Mouse (Mus musculus): Measurements from ENCODE around the gene Klhdc2.

Klhdc2 gene

DNA sequence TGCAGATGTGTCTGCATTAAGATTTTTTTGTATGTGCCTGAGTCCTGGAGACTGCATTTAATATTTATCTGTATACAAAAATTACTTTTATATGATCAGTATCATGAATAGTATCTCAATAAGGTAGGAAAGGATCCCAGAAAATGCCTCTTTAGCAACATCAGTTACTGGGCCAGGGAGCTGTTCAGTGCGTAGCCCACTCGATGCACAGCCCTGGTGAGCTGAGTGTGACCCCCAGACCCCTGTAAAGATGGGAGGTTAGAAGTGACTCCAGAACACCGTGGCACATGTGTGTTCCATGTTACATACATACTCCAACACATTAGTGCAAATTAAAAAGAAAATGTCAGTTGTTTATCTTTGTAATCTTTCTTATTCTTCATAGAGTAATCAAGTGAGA, 3.4 kb downstream of the Klhdc2 start:
- in situ Hi-C loops (cut with MboI; ENCODE audit: low sequenced_read_pairs), result no loop called here

DNA sequence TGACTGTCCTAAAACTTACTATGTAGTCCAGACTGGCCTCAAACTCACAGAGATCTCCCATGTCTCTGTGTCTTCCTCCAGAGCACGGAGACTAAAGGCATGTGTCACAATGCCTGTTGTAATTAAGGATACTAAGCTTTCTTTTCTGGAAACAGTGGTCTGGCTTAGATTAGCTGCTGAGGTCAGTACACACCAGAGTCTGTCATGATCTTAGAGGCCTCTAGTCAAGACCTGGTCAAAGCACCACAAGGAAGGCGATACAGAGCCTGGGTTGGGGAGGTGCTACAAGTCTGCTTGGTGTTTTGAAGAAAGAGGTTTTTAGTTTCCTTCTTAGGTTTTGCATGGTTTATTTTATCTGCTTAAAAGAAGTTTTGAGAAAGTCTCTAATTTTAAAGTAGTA, 3.9 kb downstream of the Klhdc2 start:
- in situ Hi-C loops (cut with MboI; ENCODE audit: low sequenced_read_pairs), result no loop called here

DNA sequence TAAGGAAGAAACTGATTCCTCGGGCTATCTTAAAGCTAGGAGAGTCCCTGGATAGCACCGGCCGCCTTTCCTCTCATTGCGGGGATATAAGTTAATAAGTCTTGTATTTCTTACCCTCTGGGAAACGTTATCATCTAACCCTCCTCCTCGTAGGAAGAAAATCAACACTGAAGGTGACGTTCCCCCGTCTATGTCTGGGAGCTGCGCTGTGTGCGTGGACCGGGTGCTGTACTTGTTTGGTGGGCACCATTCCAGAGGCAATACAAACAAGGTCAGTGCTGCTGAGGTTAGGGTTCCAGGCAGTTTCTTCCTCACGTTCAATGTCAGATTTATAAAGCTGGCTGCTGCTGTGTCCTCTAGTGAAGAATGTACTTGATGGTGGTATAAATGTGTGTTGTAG, 5.7 kb downstream of the Klhdc2 start:
- in situ Hi-C loops (cut with MboI; ENCODE audit: low sequenced_read_pairs), result no loop called here

DNA sequence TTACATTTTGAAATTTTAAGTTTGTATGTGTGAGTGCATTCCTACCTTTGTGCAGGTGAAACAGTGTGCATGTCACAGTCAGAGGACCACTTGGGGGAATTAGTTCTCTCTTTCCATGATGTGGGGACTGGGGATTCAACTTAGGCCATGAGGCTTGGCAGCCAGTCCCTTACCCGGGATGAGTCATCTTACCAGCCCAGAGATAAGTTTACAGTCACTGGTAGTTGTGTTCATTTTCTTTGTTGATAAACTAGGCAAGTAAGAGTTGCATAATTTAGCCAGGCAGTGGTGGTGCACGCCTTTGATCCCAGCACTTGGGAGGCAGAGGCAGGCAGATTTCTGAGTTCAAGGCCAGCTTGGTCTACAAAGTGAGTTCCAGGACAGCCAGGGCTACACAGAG, 7.6 kb downstream of the Klhdc2 start:
- in situ Hi-C loops (cut with MboI; ENCODE audit: low sequenced_read_pairs), result no loop called here

DNA sequence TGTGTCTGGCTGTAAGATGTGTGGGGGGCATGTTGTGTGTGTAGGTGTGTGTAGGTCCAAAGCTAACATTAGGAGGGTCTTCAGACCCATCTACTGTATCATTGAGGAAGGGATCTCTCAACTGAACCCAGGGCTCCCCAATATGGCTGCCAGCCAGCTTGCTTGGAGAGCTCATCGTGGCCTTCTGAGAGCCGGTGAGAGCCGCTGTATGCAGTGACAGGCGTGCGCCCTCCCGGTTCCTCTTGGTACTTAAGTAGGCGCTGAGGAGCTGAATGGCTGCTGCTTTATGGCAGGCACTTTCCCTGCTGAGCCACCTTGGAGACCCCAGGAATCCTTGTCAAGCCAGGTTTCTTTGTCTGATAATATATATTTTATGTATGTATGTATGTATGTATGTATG, 9.9 kb downstream of the Klhdc2 start:
- in situ Hi-C loops (cut with MboI; ENCODE audit: low sequenced_read_pairs), result no loop called here

DNA sequence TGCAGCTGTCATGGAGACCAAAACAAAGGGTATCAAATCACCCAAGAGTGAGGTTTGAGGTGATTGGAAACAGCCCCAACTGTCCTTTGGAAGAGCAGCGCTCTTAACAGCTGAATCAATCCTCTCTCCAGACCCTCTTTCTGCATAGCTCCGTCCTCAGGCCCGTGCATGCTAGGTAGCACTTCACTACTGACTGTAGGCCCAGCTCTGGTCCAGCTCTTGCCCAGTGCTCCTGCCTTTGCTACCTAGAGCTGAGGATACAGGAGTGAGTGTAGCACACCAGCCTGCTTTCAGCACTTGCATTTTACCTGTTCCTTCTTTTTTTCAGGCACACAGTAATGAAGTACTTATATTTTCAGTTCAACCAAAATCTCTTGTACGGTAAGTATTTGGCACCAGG, 13.2 kb downstream of the Klhdc2 start:
- in situ Hi-C loops (cut with MboI; ENCODE audit: low sequenced_read_pairs), result no loop called here

DNA sequence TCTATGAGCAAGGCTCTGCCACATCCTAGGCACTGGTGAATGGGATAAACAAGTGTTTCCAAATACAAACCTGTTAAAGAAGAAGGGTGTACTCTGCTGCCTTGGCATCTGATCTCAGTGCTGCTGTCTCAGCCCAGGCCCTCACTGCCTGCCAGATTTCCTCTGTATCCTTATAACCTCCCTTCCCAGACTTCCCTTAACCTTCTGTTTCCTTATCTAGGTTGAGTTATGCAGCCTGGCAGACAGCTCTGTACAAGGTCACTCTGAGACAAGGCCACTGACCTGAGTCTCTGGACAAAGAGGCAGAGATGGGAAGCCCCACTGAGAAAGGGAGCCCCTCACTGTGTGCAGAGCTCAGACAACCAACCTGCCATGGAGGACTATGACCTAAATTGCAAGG, 21.9 kb downstream of the Klhdc2 start:
- in situ Hi-C loops (cut with MboI; ENCODE audit: low sequenced_read_pairs), result no loop called here

DNA sequence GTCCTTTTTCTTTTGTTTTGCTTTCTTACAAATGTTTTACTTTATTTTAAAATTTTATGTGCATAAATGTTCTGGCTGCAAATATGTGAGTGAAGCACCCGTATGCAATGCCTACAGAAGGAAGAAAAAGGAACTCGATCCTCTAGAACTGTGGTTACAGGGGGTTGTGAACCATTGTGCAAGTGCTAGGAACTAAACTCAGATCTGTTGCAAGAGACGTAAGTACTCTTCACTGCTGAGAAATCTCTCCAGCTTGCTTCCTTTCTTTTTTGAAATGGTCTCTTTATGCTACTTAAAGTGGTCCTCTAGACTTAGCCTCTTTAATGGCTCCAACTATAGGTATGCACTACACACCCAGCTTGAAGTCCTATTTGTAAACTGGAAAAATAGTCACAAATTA, 34.7 kb downstream of the Klhdc2 start:
- in situ Hi-C loops (cut with MboI; ENCODE audit: low sequenced_read_pairs), result no loop called here

DNA sequence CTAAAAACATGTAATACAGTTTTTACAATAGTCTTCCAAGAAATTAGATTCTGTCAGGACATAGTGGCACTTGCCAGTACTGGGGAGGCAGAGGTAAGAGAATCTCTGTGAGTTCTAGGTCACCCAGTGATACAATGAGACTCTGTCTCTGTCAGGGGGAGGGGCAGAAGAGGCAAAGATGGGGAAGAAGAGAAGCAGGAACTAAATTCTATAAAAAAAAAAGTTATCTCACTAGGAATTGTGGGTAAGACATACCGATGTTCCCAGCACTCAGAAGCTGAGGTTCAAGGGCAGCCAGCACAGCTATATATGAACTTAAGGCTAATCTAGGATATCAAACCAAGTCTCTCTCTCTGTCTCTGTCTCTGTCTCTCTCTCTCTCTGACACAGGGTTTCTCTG, 35.7 kb downstream of the Klhdc2 start:
- in situ Hi-C loops (cut with MboI; ENCODE audit: low sequenced_read_pairs), result no loop called here

DNA sequence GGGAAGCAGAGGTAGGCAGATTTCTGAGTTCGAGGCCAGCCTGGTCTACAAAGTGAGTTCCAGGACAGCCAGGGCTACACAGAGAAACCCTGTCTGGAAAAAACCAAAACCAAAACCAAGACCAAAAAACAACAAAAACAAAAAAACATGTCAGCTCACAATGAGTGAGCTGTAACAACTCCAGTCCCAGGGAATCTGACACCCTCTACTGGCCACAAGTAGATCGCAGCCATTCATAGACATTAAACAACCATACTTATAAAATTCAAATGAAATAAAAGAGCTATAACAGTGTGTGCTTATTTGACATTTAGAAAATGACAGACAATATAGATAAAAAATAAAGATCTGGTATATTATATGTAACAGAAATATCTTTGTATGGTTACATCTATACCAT, 37.1 kb downstream of the Klhdc2 start:
- in situ Hi-C loops (cut with MboI; ENCODE audit: low sequenced_read_pairs), result no loop called here

DNA sequence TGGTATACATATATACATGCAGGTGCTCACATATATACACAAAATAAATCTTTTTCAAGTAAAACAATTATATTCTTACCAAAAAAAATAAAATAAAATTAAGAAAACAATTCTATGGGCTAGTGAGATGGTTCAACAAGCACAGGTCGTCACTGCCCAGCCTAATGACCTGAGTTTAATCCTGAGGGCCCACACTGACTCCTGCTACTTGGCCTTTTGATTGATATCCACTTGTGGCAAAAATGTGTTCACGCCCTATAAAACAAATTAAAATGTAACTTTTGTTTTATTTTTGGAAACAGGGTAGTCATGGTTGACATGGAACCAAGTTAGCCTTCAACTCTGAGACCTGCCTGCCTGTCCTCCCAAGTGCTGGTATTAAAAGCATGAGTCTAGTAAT, 53.4 kb downstream of the Klhdc2 start:
- in situ Hi-C loops (cut with MboI; ENCODE audit: low sequenced_read_pairs), result loop anchor here (25.0 kb wide), 2 partner anchors 237 to 337 kb away; partner anchors contain the start of genes Sos2 and Vcpkmt

DNA sequence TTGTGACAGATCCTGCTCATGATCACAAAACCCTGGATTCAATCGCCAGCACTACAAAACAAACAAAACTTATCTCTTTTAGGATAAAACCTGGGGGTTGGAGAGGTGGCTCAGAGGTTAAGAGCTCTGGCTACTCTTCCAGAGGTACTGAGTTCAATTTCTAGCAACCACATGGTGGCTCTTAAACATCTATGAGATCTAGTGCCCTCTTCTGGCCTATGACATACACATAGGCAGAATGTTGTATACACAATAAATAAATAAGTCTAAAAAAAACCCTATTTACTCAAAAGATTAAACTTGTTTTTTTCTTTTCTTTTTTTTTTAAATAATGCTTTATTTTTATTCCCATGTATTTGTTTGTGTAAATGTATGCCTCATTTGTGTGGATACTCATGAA, 55.2 kb downstream of the Klhdc2 start:
- in situ Hi-C loops (cut with MboI; ENCODE audit: low sequenced_read_pairs), result loop anchor here (25.0 kb wide), 2 partner anchors 236 to 336 kb away; partner anchors contain the start of genes Sos2 and Vcpkmt

DNA sequence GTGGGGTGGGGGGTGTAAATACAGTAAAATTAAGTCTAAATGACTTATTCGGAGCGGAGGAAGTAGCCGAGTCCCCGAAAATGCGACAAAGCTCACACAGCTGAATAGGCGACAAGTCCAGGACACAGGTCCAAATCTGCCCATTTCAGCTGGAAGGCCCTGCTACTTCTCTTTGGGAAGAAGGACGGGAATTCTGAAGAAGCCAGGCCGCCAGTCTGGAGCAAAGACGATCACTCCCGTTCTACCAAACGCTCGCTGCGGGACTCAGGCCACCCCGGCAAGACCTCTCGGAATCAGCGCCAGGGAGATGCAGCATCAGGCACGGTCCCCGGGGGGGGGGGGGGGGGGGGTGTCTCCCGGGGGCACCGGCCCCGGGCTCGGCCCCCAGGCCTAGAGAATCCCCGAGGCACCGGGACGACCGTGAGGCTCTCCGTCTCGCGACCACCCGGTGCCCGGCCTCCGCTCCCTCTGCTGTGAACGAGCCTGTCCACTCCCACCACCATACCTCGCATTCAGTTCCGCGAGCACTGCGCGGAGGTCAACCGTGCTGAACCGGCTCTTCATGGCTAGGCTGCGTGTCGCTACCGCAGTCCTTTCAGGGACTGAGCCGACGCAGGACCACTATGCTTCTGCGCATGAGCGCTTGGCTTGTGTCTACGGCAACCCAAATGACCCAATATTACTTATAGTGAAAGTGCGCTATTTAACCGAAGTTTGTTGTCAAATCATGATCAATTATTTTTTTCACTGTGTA, 60.2 kb downstream of the Klhdc2 start, which contains the start of gene Nemf:
Gene Nemf, minus strand, starts transcription at position 620 of the 754 bp plus-strand sequence.
- in situ Hi-C loops (cut with MboI; ENCODE audit: low sequenced_read_pairs), result loop anchor here (25.0 kb wide), 2 partner anchors 231 to 331 kb away; partner anchors contain the start of genes Sos2 and Vcpkmt

DNA sequence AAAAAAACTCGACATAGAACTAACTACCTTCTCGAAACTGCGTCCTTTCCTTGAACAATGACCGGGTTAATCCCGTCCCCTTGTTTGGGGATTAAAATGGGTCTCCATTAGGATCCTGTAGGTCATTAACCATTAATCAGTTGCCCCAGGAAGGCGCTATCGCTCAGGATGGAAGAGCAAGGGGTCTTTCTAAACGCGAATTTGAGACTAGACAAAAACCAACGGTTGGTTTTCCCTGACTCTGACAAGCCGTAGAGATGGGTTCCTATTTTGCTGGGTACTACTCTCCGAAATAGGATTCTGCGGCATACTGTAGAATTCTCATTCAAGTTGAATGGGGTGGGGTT, 60.8 kb downstream of the Klhdc2 start:
- in situ Hi-C loops (cut with MboI; ENCODE audit: low sequenced_read_pairs), result loop anchor here (25.0 kb wide), 2 partner anchors 230 to 330 kb away; partner anchors contain the start of genes Sos2 and Vcpkmt
